ENCODE assay signal across 33 mouse cellular contexts in the genomic region with DNA sequence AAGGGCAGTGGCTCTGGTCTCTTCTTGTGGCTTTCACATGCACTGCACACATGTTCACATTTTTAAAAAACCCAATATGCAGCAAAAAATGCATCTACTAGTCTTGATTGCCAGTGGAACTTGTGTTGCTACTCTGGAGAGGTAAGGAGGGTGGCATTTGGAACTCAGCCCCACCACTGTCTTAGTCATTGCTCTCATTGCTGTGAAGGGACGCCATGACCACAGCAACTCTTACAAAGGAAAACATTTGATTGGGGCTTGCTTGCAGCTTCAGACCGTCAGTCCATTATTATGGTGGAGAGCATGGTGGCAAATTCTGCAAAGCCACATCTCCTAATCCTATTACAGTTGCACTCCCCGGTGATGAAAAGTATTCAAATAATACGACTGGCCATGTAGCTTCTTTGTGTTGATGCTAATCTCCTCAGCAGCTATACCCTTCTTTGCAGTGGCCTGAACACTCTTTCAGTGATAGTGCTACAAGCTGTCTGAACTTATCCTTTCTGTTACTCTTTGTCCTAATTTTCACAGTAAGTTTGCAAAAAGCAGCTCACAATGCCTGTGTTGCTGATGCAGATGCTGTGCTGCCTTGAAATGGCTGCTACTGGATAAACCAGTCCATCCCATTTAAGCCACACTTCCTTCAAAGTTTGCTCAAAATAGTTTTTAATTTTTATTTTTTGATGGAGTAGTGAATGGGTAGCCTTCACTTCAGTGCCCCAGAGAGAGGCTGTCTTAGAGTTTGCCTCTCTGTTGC. TPM values are rescaled to one million over a fixed set of nuclear protein-coding genes. Genes with fewer than 3 reads are reported as not detected.
DNase-seq lines count a peak whose midpoint lies in the region; ATAC-seq and TF ChIP-seq lines count a peak whose summit lies in the region.
"Had no signal": no experiment of that assay in that cellular context is flagged by ENCODE, and none has a peak within 500 bp of the region (broad histone marks: within the 10 kb centered on the region; RNA-seq: fewer than 3 reads in every experiment).

No protein-coding gene starts in this region.

- H3K36me3 ChIP-seq in heart, embryonic 10.5 days = peaks cover 60% of the 10 kb centered on the region
- peaks cover 16% of the 10 kb centered on the region for H3K36me3 ChIP-seq in heart, embryonic 11.5 days (ENCODE audit: control insufficient read depth, insufficient read depth, low read length)
- H3K36me3 ChIP-seq in midbrain, embryonic 13.5 days = peaks cover 42% of the 10 kb centered on the region
- peaks cover 12% of the 10 kb centered on the region for H3K36me3 ChIP-seq in midbrain, postnatal 0 days (ENCODE audit: insufficient read depth, low read length)
- peaks cover 23% of the 10 kb centered on the region for H3K36me3 ChIP-seq in myocyte (ENCODE audit: control insufficient read depth, insufficient read depth)

- DNase-seq in heart, embryonic 10.5 days (ENCODE audit: low spot score) = peak; percentile 72
- DNase-seq in midbrain, postnatal 0 days (ENCODE audit: low spot score) = no peak
- DNase-seq in brain, embryonic 14.5 days (ENCODE audit: low read depth) = peak; percentile 55
- no peak for DNase-seq in thymus, adult 18-20 months
- DNase-seq: adrenal gland, postnatal 10 days; adrenal gland, postnatal 36 days; B cell, adult 2 months; cerebellum, adult 11-12 months; cerebellum, adult 8-10 months; cerebellum, postnatal 10 days; cerebellum, postnatal 36 days; embryo, embryonic 11 days; gastrocnemius, postnatal 10 days; gastrocnemius, postnatal 36 days; heart, adult 18-20 months; heart, postnatal 10 days; heart, postnatal 36 days had no signal

- H3K79me2 ChIP-seq in myocyte (ENCODE audit: control insufficient read depth, insufficient read depth) = peaks cover 9% of the 10 kb centered on the region

- no peak overlapping the region for H3K4me3 ChIP-seq in heart, embryonic 10.5 days
- H3K4me3 ChIP-seq in heart, embryonic 11.5 days (ENCODE audit: low read depth, low read length) = no peak overlapping the region
- H3K4me3 ChIP-seq in midbrain, embryonic 13.5 days (replicated peaks) = no peak overlapping the region
- no peak overlapping the region for H3K4me3 ChIP-seq in midbrain, postnatal 0 days (ENCODE audit: low read depth, low read length)
- H3K4me3 ChIP-seq in myocyte = no peak overlapping the region
- H3K4me3 ChIP-seq: embryonic facial prominence, embryonic 10.5 days; embryonic facial prominence, embryonic 13.5 days; erythroblast, embryonic 14.5 days; forebrain, embryonic 12.5 days; forebrain, embryonic 15.5 days; heart, embryonic 12.5 days; heart, embryonic 15.5 days; hindbrain, embryonic 10.5 days; hindbrain, embryonic 13.5 days had no signal

- H3K27me3 ChIP-seq in heart, embryonic 10.5 days (ENCODE audit: insufficient read depth, poor library complexity, severe bottlenecking) = no peaks in the 10 kb centered on the region
- H3K27me3 ChIP-seq in heart, embryonic 11.5 days (ENCODE audit: control insufficient read depth, insufficient read depth, low read length) = no peaks in the 10 kb centered on the region
- peaks cover 21% of the 10 kb centered on the region for H3K27me3 ChIP-seq in midbrain, embryonic 13.5 days
- H3K27me3 ChIP-seq in midbrain, postnatal 0 days (ENCODE audit: insufficient read depth, low read length) = no peaks in the 10 kb centered on the region
- H3K27me3 ChIP-seq in myocyte (ENCODE audit: control insufficient read depth, insufficient read depth, insufficient read length) = no peaks in the 10 kb centered on the region
- H3K27me3 ChIP-seq: CH12.LX; embryonic facial prominence, embryonic 13.5 days; forebrain, embryonic 12.5 days; forebrain, embryonic 15.5 days; heart, embryonic 12.5 days; heart, embryonic 15.5 days; hindbrain, embryonic 13.5 days; Patski had no signal

- TF ChIP-seq POLR2A in brain, embryonic 14.5 days (IDR thresholded peaks at IDR 0.05; ENCODE audit: borderline replicate concordance, extremely low read depth, insufficient read depth, insufficient read length, poor library complexity, severe bottlenecking) = no peak
- no peak for TF ChIP-seq POLR2A in myocyte (IDR thresholded peaks at IDR 0.05; ENCODE audit: insufficient read length, low read depth)

- 90% methylated on average over 4 of the region's 4 CpGs for WGBS in heart, embryonic 10.5 days
- WGBS in heart, embryonic 11.5 days (ENCODE audit: insufficient replicate concordance) = 90% methylated on average over 4 of the region's 4 CpGs
- 25% methylated on average over 4 of the region's 4 CpGs for WGBS in midbrain, embryonic 13.5 days
- WGBS in midbrain, postnatal 0 days = 18% methylated on average over 4 of the region's 4 CpGs

- no peaks in the 10 kb centered on the region for H3K9me3 ChIP-seq in heart, embryonic 10.5 days
- H3K9me3 ChIP-seq in heart, embryonic 11.5 days (replicated peaks; ENCODE audit: control insufficient read depth, low read length) = no peaks in the 10 kb centered on the region; the same call in 1 of the 2 replicates
- peaks cover 4% of the 10 kb centered on the region for H3K9me3 ChIP-seq in midbrain, embryonic 13.5 days
- H3K9me3 ChIP-seq in midbrain, postnatal 0 days (ENCODE audit: low read length) = no peaks in the 10 kb centered on the region
- H3K9me3 ChIP-seq: embryonic facial prominence, embryonic 10.5 days; embryonic facial prominence, embryonic 13.5 days; forebrain, embryonic 12.5 days; forebrain, embryonic 15.5 days; G1E; heart, embryonic 12.5 days; heart, embryonic 15.5 days; hindbrain, embryonic 10.5 days; hindbrain, embryonic 13.5 days had no signal

- no peaks in the 10 kb centered on the region for H3K4me1 ChIP-seq in heart, embryonic 10.5 days
- no peaks in the 10 kb centered on the region for H3K4me1 ChIP-seq in heart, embryonic 11.5 days (ENCODE audit: control insufficient read depth, insufficient read depth, low read length)
- 0 out of 2 replicates have a peak, but pooled peaks cover 3% of the 10 kb centered on the region for H3K4me1 ChIP-seq in midbrain, embryonic 13.5 days (replicated peaks)
- H3K4me1 ChIP-seq in midbrain, postnatal 0 days (ENCODE audit: insufficient read depth, low read length) = no peaks in the 10 kb centered on the region
- H3K4me1 ChIP-seq: embryonic facial prominence, embryonic 10.5 days; embryonic facial prominence, embryonic 13.5 days; forebrain, embryonic 12.5 days; forebrain, embryonic 15.5 days; heart, embryonic 12.5 days; heart, embryonic 15.5 days; hindbrain, embryonic 10.5 days; hindbrain, embryonic 13.5 days had no signal

- TF ChIP-seq CTCF in midbrain, postnatal 0 days (IDR thresholded peaks at IDR 0.05) = no peak
- TF ChIP-seq CTCF in brain, embryonic 14.5 days (IDR thresholded peaks at IDR 0.05; ENCODE audit: borderline replicate concordance, extremely low read depth, insufficient read depth, insufficient read length) = no peak

- no peak overlapping the region for H3K9ac ChIP-seq in heart, embryonic 11.5 days (ENCODE audit: low read depth, low read length)
- no peak overlapping the region for H3K9ac ChIP-seq in midbrain, embryonic 13.5 days (replicated peaks)
- H3K9ac ChIP-seq in midbrain, postnatal 0 days (replicated peaks; ENCODE audit: low read length, poor library complexity, severe bottlenecking) = no peak overlapping the region
- H3K9ac ChIP-seq: embryonic facial prominence, embryonic 13.5 days; forebrain, embryonic 12.5 days; forebrain, embryonic 15.5 days; heart, embryonic 12.5 days; heart, embryonic 15.5 days; hindbrain, embryonic 13.5 days had no signal

- no peak overlapping the region for H3K4me2 ChIP-seq in heart, embryonic 11.5 days
- no peak overlapping the region for H3K4me2 ChIP-seq in midbrain, embryonic 13.5 days (replicated peaks)
- H3K4me2 ChIP-seq in midbrain, postnatal 0 days (ENCODE audit: low read depth, low read length, poor library complexity, severe bottlenecking) = no peak overlapping the region
- no peak overlapping the region for H3K4me2 ChIP-seq in myocyte (ENCODE audit: low read depth)
- H3K4me2 ChIP-seq: embryonic facial prominence, embryonic 13.5 days; forebrain, embryonic 12.5 days; forebrain, embryonic 15.5 days; heart, embryonic 12.5 days; heart, embryonic 15.5 days; hindbrain, embryonic 13.5 days had no signal

- no peak for ATAC-seq in heart, embryonic 11.5 days (replicated peaks; ENCODE audit: insufficient number of reproducible peaks, low FRiP score, low TSS enrichment)
- ATAC-seq in midbrain, embryonic 13.5 days = peak; percentile 72
- ATAC-seq in midbrain, postnatal 0 days (ENCODE audit: low FRiP score) = no peak
- ATAC-seq: forebrain, embryonic 15.5 days; hindbrain, embryonic 16.5 days; Patski had no signal

- no peak overlapping the region for H3ac ChIP-seq in myocyte (ENCODE audit: control insufficient read depth, insufficient read length)

- H3K27ac ChIP-seq in heart, embryonic 10.5 days = no peak overlapping the region
- no peak overlapping the region for H3K27ac ChIP-seq in heart, embryonic 11.5 days (ENCODE audit: low read depth, low read length)
- H3K27ac ChIP-seq in midbrain, embryonic 13.5 days = no peak overlapping the region
- H3K27ac ChIP-seq in midbrain, postnatal 0 days (ENCODE audit: low read depth, low read length) = no peak overlapping the region
- H3K27ac ChIP-seq: embryonic facial prominence, embryonic 10.5 days; embryonic facial prominence, embryonic 13.5 days; forebrain, embryonic 12.5 days; forebrain, embryonic 15.5 days; heart, embryonic 15.5 days; hindbrain, embryonic 10.5 days; hindbrain, embryonic 13.5 days had no signal

RNA-seq across cellular contexts. Expression of a gene that starts 18.2 kb away (rescaled TPM):
- polyA plus RNA-seq in heart, embryonic 10.5 days (2016; fragmentation: Nextera tagmentation; extraction: Ambion mirVana) = 156 and 169 TPM in 2 replicates
- 187 and 204 TPM in 2 replicates for polyA plus RNA-seq in heart, embryonic 11.5 days (2014; fragmentation: Nextera tagmentation; extraction: Ambion mirVana)
- polyA plus RNA-seq in midbrain, embryonic 13.5 days (2015; fragmentation: Nextera tagmentation; extraction: Ambion mirVana) = 51.3 and 56.5 TPM in 2 replicates
- 29.3 and 31.2 TPM in 2 replicates for total RNA-seq in midbrain, postnatal 0 days (2014; rRNA removed)
- polyA plus RNA-seq in midbrain, postnatal 0 days (2015; fragmentation: Nextera tagmentation; extraction: Ambion mirVana) = 44.5 and 48.2 TPM in 2 replicates
- polyA plus RNA-seq in brain, embryonic 14.5 days (2012; rRNA removed) = 57.1 and 58.2 TPM in 2 replicates
- 203 TPM for polyA plus RNA-seq in myocyte (2012; fragmentation: generic; extraction: Trizol)

RNA-seq across cellular contexts. Expression of a gene that starts 47.2 kb away (rescaled TPM):
- 0.95 and 1.3 TPM in 2 replicates for polyA plus RNA-seq in heart, embryonic 10.5 days (2016; fragmentation: Nextera tagmentation; extraction: Ambion mirVana)
- 0.75 and 1.4 TPM in 2 replicates for polyA plus RNA-seq in heart, embryonic 11.5 days (2014; fragmentation: Nextera tagmentation; extraction: Ambion mirVana)
- 1.6 and 2.7 TPM in 2 replicates for polyA plus RNA-seq in midbrain, embryonic 13.5 days (2015; fragmentation: Nextera tagmentation; extraction: Ambion mirVana)
- total RNA-seq in midbrain, postnatal 0 days (2014; rRNA removed) = 1.8 and 2.3 TPM in 2 replicates
- polyA plus RNA-seq in midbrain, postnatal 0 days (2015; fragmentation: Nextera tagmentation; extraction: Ambion mirVana) = 4.7 and 5.3 TPM in 2 replicates
- 2.0 and 2.1 TPM in 2 replicates for polyA plus RNA-seq in brain, embryonic 14.5 days (2012; rRNA removed)
- 0.64 TPM for polyA plus RNA-seq in myocyte (2012; fragmentation: generic; extraction: Trizol)
- total RNA-seq: CH12.LX; gastrocnemius, postnatal 10 days; gastrocnemius, postnatal 36 days had no signal
- polyA plus RNA-seq: erythroblast, embryonic 14.5 days had no signal

RNA-seq across cellular contexts. Expression of a gene that starts 47.2 kb away (rescaled TPM):
- polyA plus RNA-seq in heart, embryonic 10.5 days (2016; fragmentation: Nextera tagmentation; extraction: Ambion mirVana) = 51.8 and 52.7 TPM in 2 replicates
- 46.7 and 46.8 TPM in 2 replicates for polyA plus RNA-seq in heart, embryonic 11.5 days (2014; fragmentation: Nextera tagmentation; extraction: Ambion mirVana)
- polyA plus RNA-seq in midbrain, embryonic 13.5 days (2015; fragmentation: Nextera tagmentation; extraction: Ambion mirVana) = 35.0 and 37.0 TPM in 2 replicates
- total RNA-seq in midbrain, postnatal 0 days (2014; rRNA removed) = 34.4 and 36.9 TPM in 2 replicates
- 43.5 and 44.0 TPM in 2 replicates for polyA plus RNA-seq in midbrain, postnatal 0 days (2015; fragmentation: Nextera tagmentation; extraction: Ambion mirVana)
- polyA plus RNA-seq in brain, embryonic 14.5 days (2012; rRNA removed) = 41.5 and 52.2 TPM in 2 replicates
- polyA plus RNA-seq in myocyte (2012; fragmentation: generic; extraction: Trizol) = 26.4 TPM

Comparison
In these comparisons a context has a peak if more than half of its experiments do, and no peak if none do; other contexts are left out.
1. DNase-seq: peak in heart, embryonic 10.5 days (single experiment) and brain, embryonic 14.5 days (single experiment); none in midbrain, postnatal 0 days (single experiment) and thymus, adult 18-20 months (0 of 2).